Mouse (Mus musculus): Measurements from ENCODE around the gene Tns1.

Gene Tns1

GRCm38 (mm10) chr1:74014538-74015327 lies 109.5 kb downstream of the Tns1 start:
- DNase-seq (ENCODE audit: low read depth, low spot score) = no peak

- no peak for DNase-seq (ENCODE audit: low read depth, low spot score)
Observed at GRCm38 (mm10) chr1:74013296-74014031, 110.8 kb downstream of the Tns1 start.

GRCm38 (mm10) chr1:74012706-74013105 lies 111.5 kb downstream of the Tns1 start:
- no peak for DNase-seq (ENCODE audit: low read depth, low spot score)

DNA sequence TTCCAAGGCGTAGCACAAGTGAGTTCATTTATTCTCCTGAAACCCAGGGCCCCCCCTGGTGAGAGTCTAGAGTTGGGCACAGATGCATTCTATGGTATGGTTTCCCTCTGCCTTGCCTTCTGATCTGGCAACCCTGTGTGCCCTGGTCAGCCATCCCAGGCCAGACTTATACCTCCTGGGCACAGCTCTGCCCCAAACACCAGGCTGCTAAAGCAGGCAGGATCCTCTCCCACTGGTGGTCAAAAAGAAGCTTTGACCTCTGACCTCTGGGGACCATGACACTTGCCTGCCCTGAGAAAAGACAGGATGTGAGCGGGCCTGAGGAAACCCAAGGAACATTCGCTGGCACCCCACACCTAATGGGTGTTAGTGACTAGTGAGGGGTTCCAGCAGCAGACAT lies 114.8 kb downstream of the Tns1 start:
- no peak for DNase-seq (ENCODE audit: low read depth, low spot score)

- no peak for DNase-seq (ENCODE audit: low read depth, low spot score)
Observed at GRCm38 (mm10) chr1:74008966-74009365, 115.3 kb downstream of the Tns1 start.

- DNase-seq (ENCODE audit: low read depth, low spot score) = no peak
Observed at GRCm38 (mm10) chr1:74008498-74008897, 115.8 kb downstream of the Tns1 start.

- peak; percentile 33 for DNase-seq (ENCODE audit: low read depth, low spot score)
Observed at GRCm38 (mm10) chr1:74007398-74008050, 116.7 kb downstream of the Tns1 start.

- DNase-seq (ENCODE audit: low read depth, low spot score) = no peak
Observed at GRCm38 (mm10) chr1:74005020-74005419, 119.2 kb downstream of the Tns1 start.

GRCm38 (mm10) chr1:74003723-74004122 lies 120.5 kb downstream of the Tns1 start:
- DNase-seq (ENCODE audit: low read depth, low spot score) = no peak

DNA sequence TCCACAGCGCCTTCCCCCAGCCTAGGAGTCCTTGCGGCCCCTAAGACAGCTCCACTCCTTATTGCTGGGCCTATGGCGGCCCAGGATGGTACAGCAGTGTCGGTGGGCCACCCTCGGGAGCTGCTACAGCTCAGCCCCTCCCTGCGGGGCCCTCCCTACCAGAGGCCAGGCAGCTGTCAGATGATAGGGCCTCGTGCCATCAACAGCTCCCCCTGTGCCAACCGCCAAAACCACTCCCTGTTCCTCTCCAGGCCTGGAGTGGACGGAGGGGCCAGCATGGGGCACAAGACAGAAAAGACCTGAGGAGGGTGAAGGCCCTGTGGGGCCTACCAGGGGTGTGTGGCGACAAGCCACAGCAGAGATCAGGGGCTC lies 122.8 kb downstream of the Tns1 start:
- no peak for DNase-seq (ENCODE audit: low read depth, low spot score)

DNA sequence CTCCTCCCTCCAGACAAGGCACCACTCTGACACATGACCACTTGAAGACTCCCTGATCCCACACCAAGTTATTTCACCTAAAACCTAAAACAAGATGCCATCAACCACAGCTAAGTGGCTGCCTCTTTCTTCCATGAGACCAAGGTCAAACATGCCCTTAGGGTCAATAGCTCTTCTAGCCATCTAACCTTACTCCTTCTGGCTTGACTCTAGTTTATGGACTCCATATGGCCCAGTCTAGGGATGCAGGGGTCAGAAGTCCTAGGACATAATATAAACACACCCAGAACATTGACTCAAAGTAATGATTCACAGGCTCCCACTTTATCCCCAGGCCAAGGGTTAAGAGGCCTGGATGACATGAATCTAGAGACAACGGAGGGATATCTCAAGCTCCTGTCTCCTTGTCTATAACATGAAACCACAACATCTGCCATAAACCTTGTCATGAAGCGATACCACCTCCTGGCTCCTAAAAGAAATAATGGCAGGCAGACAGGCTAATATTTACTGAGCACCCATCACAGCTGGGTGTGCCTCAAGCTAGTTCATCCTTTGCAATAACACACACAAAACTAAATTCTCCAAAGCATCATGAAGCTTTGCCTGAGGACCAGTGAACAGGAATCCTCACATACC lies 123.3 kb downstream of the Tns1 start:
- no peak for DNase-seq (ENCODE audit: low read depth, low spot score)

GRCm38 (mm10) chr1:74000191-74000651 lies 124.0 kb downstream of the Tns1 start:
- no peak for DNase-seq (ENCODE audit: low read depth, low spot score)

DNA sequence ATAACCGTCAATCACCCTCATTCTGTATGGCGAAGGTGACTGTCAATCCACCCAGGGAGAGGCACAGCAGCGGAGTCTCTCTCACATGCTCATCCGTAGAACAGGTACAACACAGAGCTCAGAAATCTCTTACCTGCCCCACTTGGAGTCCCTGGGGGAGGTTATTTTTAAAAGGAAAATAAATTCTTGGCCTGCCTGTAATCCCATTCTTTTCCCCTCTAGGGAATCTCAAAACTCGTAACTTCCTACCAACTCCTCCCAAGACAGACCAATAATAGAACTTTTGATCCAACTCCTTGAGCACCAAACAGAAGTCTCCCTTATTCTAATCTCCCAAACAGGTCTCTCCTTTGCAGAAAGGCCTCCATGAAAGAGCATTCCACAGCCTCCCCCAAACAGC lies 124.7 kb downstream of the Tns1 start:
- no peak for DNase-seq (ENCODE audit: low read depth, low spot score)

- no peak for DNase-seq (ENCODE audit: low read depth, low spot score)
Observed at GRCm38 (mm10) chr1:73998925-73999375, 125.3 kb downstream of the Tns1 start.

- no peak for DNase-seq (ENCODE audit: low read depth, low spot score)
Observed at GRCm38 (mm10) chr1:73998131-73998865, 126.0 kb downstream of the Tns1 start.

DNA sequence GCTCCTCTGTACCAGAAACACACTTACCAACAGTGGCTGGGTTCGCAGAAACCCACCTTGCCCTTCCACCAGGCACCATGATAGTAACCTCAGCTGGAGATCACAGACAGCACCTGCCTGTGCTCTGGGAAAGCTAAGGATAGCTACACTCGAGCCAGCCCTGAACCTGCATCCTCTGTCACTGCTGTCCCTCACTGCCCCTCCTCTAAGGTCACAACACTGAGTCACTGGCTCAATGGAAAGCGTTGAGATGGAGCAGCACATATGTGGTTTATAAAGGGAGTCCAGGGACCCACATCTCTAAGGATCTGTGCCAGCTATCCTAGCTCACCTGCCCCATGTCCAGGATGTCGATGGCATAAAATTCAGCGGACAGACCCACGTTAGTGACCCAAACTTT lies 126.9 kb downstream of the Tns1 start:
- DNase-seq (ENCODE audit: low read depth, low spot score) = no peak

DNA sequence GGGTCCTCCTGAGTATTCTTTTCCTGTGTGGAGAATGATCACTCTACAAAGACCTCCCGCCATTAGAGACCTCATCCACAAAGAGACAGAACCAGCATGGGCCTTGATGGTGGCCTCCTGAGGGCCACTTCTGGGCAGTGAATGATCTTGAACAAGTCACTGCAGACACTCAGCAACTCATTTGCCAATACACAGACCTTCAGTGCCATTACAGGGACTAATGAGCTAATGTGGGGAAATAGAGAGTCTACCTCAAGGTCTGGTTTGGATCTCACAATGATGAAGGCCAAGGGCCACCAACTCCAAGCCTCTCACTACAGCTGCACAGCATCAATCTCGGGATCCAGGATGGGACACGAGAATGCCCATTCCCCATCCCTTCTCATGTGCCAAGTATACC lies 127.6 kb downstream of the Tns1 start:
- no peak for DNase-seq (ENCODE audit: low read depth, low spot score)

DNA sequence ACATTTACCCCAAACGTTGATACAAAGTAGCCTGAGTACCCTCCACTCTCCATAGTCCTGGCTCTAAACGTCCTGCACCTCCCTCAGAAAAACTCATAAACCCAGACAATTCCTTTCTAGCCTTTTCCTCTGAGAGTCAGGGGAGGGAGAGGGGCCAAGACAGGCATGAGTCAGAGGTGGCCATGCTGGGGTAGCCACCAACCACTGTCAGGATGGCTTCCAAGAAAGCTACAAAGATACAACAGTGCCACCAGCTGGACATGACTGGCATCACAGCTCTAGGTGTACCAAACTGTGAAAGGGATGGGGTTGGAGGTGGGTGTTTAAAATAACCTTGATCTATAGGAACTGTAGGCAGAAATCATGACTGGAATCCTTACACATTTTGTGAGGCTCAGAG lies 128.0 kb downstream of the Tns1 start:
- DNase-seq (ENCODE audit: low read depth, low spot score) = peak; percentile 72

DNA sequence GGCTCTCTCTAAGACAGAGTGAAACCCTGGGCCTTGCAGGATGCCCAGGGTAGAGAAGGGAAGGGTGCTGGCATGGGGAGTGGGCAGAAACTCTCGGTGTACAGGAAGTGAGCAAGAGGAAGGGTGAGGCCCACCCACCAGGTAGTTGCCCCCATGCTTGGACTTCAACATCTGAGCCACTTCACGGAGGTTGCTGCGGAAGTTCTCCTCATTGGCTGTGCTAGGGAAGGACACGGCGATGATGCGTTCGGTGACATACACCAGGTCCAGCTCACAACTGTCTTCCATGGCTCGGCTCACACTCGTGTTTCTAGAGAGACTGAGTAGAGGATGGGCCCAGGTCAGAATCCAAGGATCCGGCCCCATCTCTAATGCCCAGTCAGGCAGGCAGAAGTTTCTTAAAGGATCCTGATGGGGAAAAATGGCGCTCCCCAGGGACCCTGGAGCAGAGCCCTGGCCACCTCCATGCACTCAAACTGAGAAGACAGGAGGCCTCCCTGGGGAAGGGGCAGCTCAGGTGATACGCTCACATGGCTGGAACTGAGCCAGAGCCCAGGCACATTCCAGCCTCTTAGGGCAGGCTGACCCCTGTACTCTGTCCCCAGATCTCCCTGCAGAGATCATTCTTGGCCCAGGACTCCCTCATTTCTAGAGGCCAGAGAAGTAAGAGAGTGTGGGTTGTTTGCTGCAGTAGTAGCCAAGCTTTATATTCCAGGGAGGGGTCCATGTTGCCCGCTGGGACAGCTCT lies 129.0 kb downstream of the Tns1 start:
- no peak for DNase-seq (ENCODE audit: low read depth, low spot score)

- no peak for DNase-seq (ENCODE audit: low read depth, low spot score)
Observed at GRCm38 (mm10) chr1:73993901-73994426, 130.3 kb downstream of the Tns1 start.

Data from CD4-positive, CD25-positive, alpha-beta regulatory T cell, adult 2 months (primary cell).